Mouse (Mus musculus): ENCODE measurements around the gene Dbf4. TPM values are rescaled to one million over a fixed set of nuclear protein-coding genes. Genes with fewer than 3 reads are reported as not detected.

The Dbf4 gene
- polyA plus RNA-seq, 1 experiment from 2014 or later, result 10.6 TPM

- no peak overlapping the region for H3K4me2 ChIP-seq (replicated peaks; ENCODE audit: low read depth)
- H3K4me3 ChIP-seq (ENCODE audit: low read depth, low read length), result no peak overlapping the region
- H3K27me3 ChIP-seq (ENCODE audit: control insufficient read depth, insufficient read depth, low read length), result no peaks in the 10 kb centered on the region
- no peak overlapping the region for H3K27ac ChIP-seq (replicated peaks)
- no peaks in the 10 kb centered on the region for H3K4me1 ChIP-seq (replicated peaks; ENCODE audit: control insufficient read depth, insufficient read depth)
- no peak for TF ChIP-seq EP300 (optimal IDR thresholded peaks at IDR 0.05)
- no peak for TF ChIP-seq CTCF (IDR thresholded peaks at IDR 0.05; ENCODE audit: low read depth)
- WGBS, result 54% methylated on average over 5 of the region's 5 CpGs
- H3K9me3 ChIP-seq (ENCODE audit: control insufficient read depth, low read length), result no peaks in the 10 kb centered on the region
- ATAC-seq (ENCODE audit: low FRiP score, low TSS enrichment) (no peak), DNase-seq (ENCODE audit: low spot score) (no peak)
- H3K36me3 ChIP-seq (ENCODE audit: control insufficient read depth, insufficient read depth, low read length), result no peaks in the 10 kb centered on the region
- no peak overlapping the region for H3K9ac ChIP-seq (ENCODE audit: low read length)
Observed at GRCm38 (mm10) chr5:8425899-8426298, 3.4 kb upstream of the Dbf4 start.

GRCm38 (mm10) chr5:8424116-8424515 lies 1.6 kb upstream of the Dbf4 start:
- WGBS, result 38% methylated on average over 7 of the region's 7 CpGs
- H3K4me2 ChIP-seq (replicated peaks; ENCODE audit: low read depth), result peak overlapping the region; percentile 95; the same call in 1 of the 2 replicates
- no peaks in the 10 kb centered on the region for H3K36me3 ChIP-seq (ENCODE audit: control insufficient read depth, insufficient read depth, low read length)
- ATAC-seq (ENCODE audit: low FRiP score, low TSS enrichment) (no peak), DNase-seq (ENCODE audit: low spot score) (no peak)
- no peaks in the 10 kb centered on the region for H3K9me3 ChIP-seq (ENCODE audit: control insufficient read depth, low read length)
- no peak overlapping the region for H3K9ac ChIP-seq (ENCODE audit: low read length)
- no peaks in the 10 kb centered on the region for H3K4me1 ChIP-seq (replicated peaks; ENCODE audit: control insufficient read depth, insufficient read depth)
- TF ChIP-seq CTCF (IDR thresholded peaks at IDR 0.05; ENCODE audit: low read depth), result no peak
- TF ChIP-seq EP300 (optimal IDR thresholded peaks at IDR 0.05), result no peak
- H3K27me3 ChIP-seq (ENCODE audit: control insufficient read depth, insufficient read depth, low read length), result no peaks in the 10 kb centered on the region
- no peak overlapping the region for H3K27ac ChIP-seq (replicated peaks)
- H3K4me3 ChIP-seq (ENCODE audit: low read depth, low read length), result no peak overlapping the region

GRCm38 (mm10) chr5:8422932-8423928 lies 714 bp upstream of the Dbf4 start:
- no peak for DNase-seq (ENCODE audit: low spot score)
- TF ChIP-seq CTCF (IDR thresholded peaks at IDR 0.05; ENCODE audit: low read depth) (peak; percentile 42), EP300 (optimal IDR thresholded peaks at IDR 0.05) (no peak)
- peak overlapping the region; percentile 87 for H3K4me3 ChIP-seq (ENCODE audit: low read depth, low read length)
- no peak for ATAC-seq (ENCODE audit: low FRiP score, low TSS enrichment)
- H3K36me3 ChIP-seq (ENCODE audit: control insufficient read depth, insufficient read depth, low read length), result no peaks in the 10 kb centered on the region
- peak overlapping the region; percentile 70 for H3K27ac ChIP-seq (replicated peaks)
- peak overlapping the region; percentile 81 for H3K9ac ChIP-seq (ENCODE audit: low read length)
- no peaks in the 10 kb centered on the region for H3K9me3 ChIP-seq (ENCODE audit: control insufficient read depth, low read length)
- no peaks in the 10 kb centered on the region for H3K27me3 ChIP-seq (ENCODE audit: control insufficient read depth, insufficient read depth, low read length)
- peak overlapping the region; percentile 95 for H3K4me2 ChIP-seq (replicated peaks; ENCODE audit: low read depth)
- 2% methylated on average over 40 of the region's 40 CpGs for WGBS
- no peaks in the 10 kb centered on the region for H3K4me1 ChIP-seq (replicated peaks; ENCODE audit: control insufficient read depth, insufficient read depth)

DNA sequence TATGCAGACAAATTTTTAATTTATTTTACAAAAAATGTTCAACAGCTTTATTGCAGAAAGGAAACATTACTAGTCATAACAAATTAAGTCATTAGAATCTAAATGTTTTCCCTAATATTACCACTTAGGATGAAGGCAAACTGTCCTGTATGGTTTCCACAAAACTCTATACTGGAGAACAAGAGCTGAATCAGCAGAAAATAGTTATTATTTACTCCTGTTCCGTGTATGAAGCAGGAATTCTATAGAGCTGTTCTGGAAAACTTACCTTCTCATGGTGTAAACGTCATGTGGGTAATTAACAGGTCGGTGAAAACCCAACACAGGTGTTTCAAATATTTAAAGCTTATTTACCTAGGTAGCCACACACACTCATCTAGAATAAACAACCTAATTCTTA lies 1.1 kb downstream of the Dbf4 start:
- no peak overlapping the region for H3K9ac ChIP-seq (ENCODE audit: low read length)
- H3K4me3 ChIP-seq (ENCODE audit: low read depth, low read length), result peak overlapping the region; percentile 87
- no peak for DNase-seq (ENCODE audit: low spot score)
- H3K27ac ChIP-seq (replicated peaks), result no peak overlapping the region
- H3K9me3 ChIP-seq (ENCODE audit: control insufficient read depth, low read length), result no peaks in the 10 kb centered on the region
- ATAC-seq (ENCODE audit: low FRiP score, low TSS enrichment), result no peak
- WGBS, result 4% methylated on average over 3 of the region's 3 CpGs
- TF ChIP-seq CTCF (IDR thresholded peaks at IDR 0.05; ENCODE audit: low read depth) (no peak), EP300 (optimal IDR thresholded peaks at IDR 0.05) (no peak)
- H3K36me3 ChIP-seq (ENCODE audit: control insufficient read depth, insufficient read depth, low read length), result no peaks in the 10 kb centered on the region
- H3K27me3 ChIP-seq (ENCODE audit: control insufficient read depth, insufficient read depth, low read length), result no peaks in the 10 kb centered on the region
- H3K4me1 ChIP-seq (replicated peaks; ENCODE audit: control insufficient read depth, insufficient read depth), result no peaks in the 10 kb centered on the region
- H3K4me2 ChIP-seq (replicated peaks; ENCODE audit: low read depth), result peak overlapping the region; percentile 95

GRCm38 (mm10) chr5:8417443-8417842 lies 5.1 kb downstream of the Dbf4 start:
- Histone ChIP-seq H3K4me2 (replicated peaks; ENCODE audit: low read depth) (no peak overlapping the region), H3K27ac (replicated peaks) (no peak overlapping the region), H3K4me1 (replicated peaks; ENCODE audit: control insufficient read depth, insufficient read depth) (no peaks in the 10 kb centered on the region), H3K9me3 (ENCODE audit: control insufficient read depth, low read length) (no peaks in the 10 kb centered on the region), H3K27me3 (ENCODE audit: control insufficient read depth, insufficient read depth, low read length) (no peaks in the 10 kb centered on the region), H3K36me3 (ENCODE audit: control insufficient read depth, insufficient read depth, low read length) (no peaks in the 10 kb centered on the region), H3K4me3 (ENCODE audit: low read depth, low read length) (no peak overlapping the region), H3K9ac (ENCODE audit: low read length) (no peak overlapping the region)
- ATAC-seq (ENCODE audit: low FRiP score, low TSS enrichment), result no peak
- DNase-seq (ENCODE audit: low spot score), result no peak
- TF ChIP-seq EP300 (optimal IDR thresholded peaks at IDR 0.05), result no peak
- TF ChIP-seq CTCF (IDR thresholded peaks at IDR 0.05; ENCODE audit: low read depth), result no peak
- 57% methylated on average over 1 of the region's 1 CpGs for WGBS
